Mouse (Mus musculus): ENCODE results near the gene Polr2m. TPM values are rescaled to one million over a fixed set of nuclear protein-coding genes. Genes with fewer than 3 reads are reported as not detected.
A peak's percentile ranks its signal among the peaks of the same experiment; 100 is the strongest.

Gene Polr2m
- polyA plus RNA-seq, 1 experiment from 2014 or later = 422 TPM

DNA sequence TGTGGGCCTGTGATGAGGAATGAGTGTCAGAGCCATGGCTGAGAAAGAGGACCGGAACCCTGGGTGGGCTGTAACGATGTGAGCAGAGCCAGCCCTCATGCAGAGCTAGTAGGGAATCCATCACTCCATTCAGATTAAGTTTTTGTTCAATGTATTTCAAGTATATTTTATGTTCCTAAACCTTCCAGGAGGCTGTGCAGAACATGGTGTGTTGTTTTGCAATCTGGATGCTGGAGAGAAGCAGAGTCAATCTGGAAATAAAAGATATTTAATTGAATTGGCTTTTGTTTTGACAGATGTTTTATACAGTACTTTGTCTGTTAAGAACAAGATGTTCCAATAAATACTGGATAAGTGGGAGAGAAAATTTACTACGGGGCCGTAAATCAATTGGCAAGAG, 29.0 kb downstream of the Polr2m start:
- Histone ChIP-seq H3K27me3 (ENCODE audit: control insufficient read depth, insufficient read depth, low read length) (no peaks in the 10 kb centered on the region), H3K4me3 (ENCODE audit: low read depth, low read length) (no peak overlapping the region), H3K4me2 (ENCODE audit: low read depth) (no peak overlapping the region), H3K9ac (ENCODE audit: low read length) (no peak overlapping the region), H3K27ac (ENCODE audit: low read depth, low read length) (no peak overlapping the region), H3K4me1 (ENCODE audit: control insufficient read depth, insufficient read depth, low read length) (no peaks in the 10 kb centered on the region), H3K9me3 (ENCODE audit: control insufficient read depth, low read length) (no peaks in the 10 kb centered on the region), H3K36me3 (ENCODE audit: control insufficient read depth, insufficient read depth, low read length) (no peaks in the 10 kb centered on the region)
- WGBS = 71% methylated on average over 4 of the region's 4 CpGs
- ATAC-seq (ENCODE audit: insufficient read depth, low FRiP score, low TSS enrichment) = no peak
- no peak for DNase-seq (ENCODE audit: low spot score)

DNA sequence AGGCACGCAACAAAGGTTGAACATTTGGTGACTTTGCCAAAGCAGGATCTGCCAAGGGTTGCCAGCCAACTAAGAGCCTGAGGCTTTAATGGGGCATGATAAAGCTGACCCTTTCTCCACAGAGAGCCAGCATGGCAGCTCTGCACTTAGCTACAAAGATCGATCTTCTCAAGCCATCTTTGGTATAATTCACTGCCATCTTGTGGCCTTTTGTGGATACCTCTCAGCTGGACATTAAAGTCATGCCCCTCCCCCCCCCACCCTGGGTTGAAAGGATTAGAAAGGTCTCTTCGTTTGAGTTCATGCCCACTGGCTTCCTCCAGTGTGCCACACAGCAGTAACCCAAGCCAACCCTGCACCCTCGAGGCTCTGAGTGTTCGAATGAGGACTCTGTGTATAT, 31.8 kb downstream of the Polr2m start:
- Histone ChIP-seq H3K36me3 (ENCODE audit: control insufficient read depth, insufficient read depth, low read length) (no peaks in the 10 kb centered on the region), H3K9me3 (ENCODE audit: control insufficient read depth, low read length) (no peaks in the 10 kb centered on the region), H3K9ac (ENCODE audit: low read length) (no peak overlapping the region), H3K27ac (ENCODE audit: low read depth, low read length) (no peak overlapping the region), H3K4me3 (ENCODE audit: low read depth, low read length) (no peak overlapping the region), H3K27me3 (ENCODE audit: control insufficient read depth, insufficient read depth, low read length) (no peaks in the 10 kb centered on the region), H3K4me1 (ENCODE audit: control insufficient read depth, insufficient read depth, low read length) (peaks cover 2% of the 10 kb centered on the region; the same call in 1 of the 2 replicates), H3K4me2 (ENCODE audit: low read depth) (no peak overlapping the region)
- WGBS = 73% methylated on average over 5 of the region's 5 CpGs
- no peak for DNase-seq (ENCODE audit: low spot score)
- ATAC-seq (ENCODE audit: insufficient read depth, low FRiP score, low TSS enrichment) = no peak

DNA sequence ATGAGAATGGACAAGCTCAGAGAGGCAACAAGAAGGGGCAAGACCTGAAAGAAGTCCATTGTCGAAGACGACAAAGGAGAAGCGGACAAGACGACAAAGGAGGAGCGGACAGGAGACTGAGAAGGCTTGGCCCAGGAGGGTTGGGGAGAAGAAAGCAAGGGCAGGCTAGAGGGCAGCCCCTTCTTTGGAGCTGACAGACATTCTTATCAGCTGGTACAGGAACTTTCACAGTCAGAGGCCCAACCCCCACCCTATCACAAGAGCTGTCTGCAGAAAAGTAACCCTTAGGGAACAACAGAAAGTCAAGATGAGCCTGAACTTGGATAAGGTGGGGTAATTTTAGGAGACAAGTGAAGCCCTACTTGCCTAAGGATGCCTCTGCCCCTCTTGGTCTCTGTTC, 32.4 kb downstream of the Polr2m start:
- Histone ChIP-seq H3K9me3 (ENCODE audit: control insufficient read depth, low read length) (no peaks in the 10 kb centered on the region), H3K27ac (ENCODE audit: low read depth, low read length) (no peak overlapping the region), H3K4me1 (ENCODE audit: control insufficient read depth, insufficient read depth, low read length) (peaks cover 2% of the 10 kb centered on the region; the same call in 1 of the 2 replicates), H3K4me3 (ENCODE audit: low read depth, low read length) (no peak overlapping the region), H3K4me2 (ENCODE audit: low read depth) (no peak overlapping the region), H3K36me3 (ENCODE audit: control insufficient read depth, insufficient read depth, low read length) (no peaks in the 10 kb centered on the region), H3K27me3 (ENCODE audit: control insufficient read depth, insufficient read depth, low read length) (no peaks in the 10 kb centered on the region), H3K9ac (ENCODE audit: low read length) (no peak overlapping the region)
- no peak for DNase-seq (ENCODE audit: low spot score)
- ATAC-seq (ENCODE audit: insufficient read depth, low FRiP score, low TSS enrichment) = no peak
- WGBS = 70% methylated on average over 5 of the region's 5 CpGs

DNA sequence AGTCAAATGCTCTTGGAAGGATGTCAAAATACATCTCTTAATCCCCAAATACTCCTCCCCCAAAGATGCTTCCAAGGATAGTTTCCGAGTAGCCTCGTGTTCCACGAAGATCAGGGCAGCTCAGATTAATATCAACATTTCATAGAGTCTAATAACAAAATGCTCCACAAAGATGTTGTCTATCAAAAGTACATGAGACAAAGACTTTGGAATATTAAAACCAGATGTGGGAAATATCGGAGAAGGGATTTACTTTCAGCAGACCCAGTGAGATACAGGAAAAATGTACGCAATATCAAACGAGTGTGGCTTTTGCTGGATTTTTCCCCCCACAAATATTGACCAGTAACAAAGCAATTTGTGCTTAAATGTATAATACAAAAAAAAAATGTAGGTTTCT, 35.1 kb downstream of the Polr2m start:
- Histone ChIP-seq H3K4me2 (ENCODE audit: low read depth) (no peak overlapping the region), H3K4me3 (ENCODE audit: low read depth, low read length) (no peak overlapping the region), H3K27ac (ENCODE audit: low read depth, low read length) (no peak overlapping the region), H3K9me3 (ENCODE audit: control insufficient read depth, low read length) (no peaks in the 10 kb centered on the region), H3K27me3 (ENCODE audit: control insufficient read depth, insufficient read depth, low read length) (no peaks in the 10 kb centered on the region), H3K36me3 (ENCODE audit: control insufficient read depth, insufficient read depth, low read length) (no peaks in the 10 kb centered on the region), H3K9ac (ENCODE audit: low read length) (no peak overlapping the region), H3K4me1 (ENCODE audit: control insufficient read depth, insufficient read depth, low read length) (peaks cover 2% of the 10 kb centered on the region; the same call in 1 of the 2 replicates)
- WGBS = 84% methylated on average over 6 of the region's 6 CpGs
- DNase-seq (ENCODE audit: low spot score) (no peak), ATAC-seq (ENCODE audit: insufficient read depth, low FRiP score, low TSS enrichment) (no peak)

DNA sequence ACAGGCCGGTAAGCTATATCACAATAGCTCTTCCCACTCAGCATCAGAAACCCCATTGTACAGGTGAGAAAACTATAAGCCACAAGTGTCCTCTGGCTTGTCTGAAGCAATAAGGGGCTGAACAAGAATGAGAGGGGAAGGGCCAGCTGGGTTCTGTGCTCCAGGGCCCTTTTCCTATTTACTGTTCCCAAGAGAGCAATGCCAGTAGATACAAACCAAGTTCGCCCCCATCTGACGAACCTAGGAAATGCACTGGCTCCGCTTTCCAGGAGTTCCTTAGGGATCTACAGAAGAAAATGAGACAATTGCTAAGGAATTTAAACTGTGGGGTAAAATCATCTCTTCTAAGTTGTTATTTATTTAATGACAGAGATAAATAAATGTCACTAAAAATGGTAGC, 38.2 kb downstream of the Polr2m start:
- no peaks in the 10 kb centered on the region for H3K36me3 ChIP-seq (ENCODE audit: control insufficient read depth, insufficient read depth, low read length)
- H3K4me3 ChIP-seq (ENCODE audit: low read depth, low read length) = no peak overlapping the region
- H3K27ac ChIP-seq (ENCODE audit: low read depth, low read length) = no peak overlapping the region
- peaks cover 2% of the 10 kb centered on the region; the same call in 1 of the 2 replicates for H3K4me1 ChIP-seq (ENCODE audit: control insufficient read depth, insufficient read depth, low read length)
- DNase-seq (ENCODE audit: low spot score) (peak; percentile 75), ATAC-seq (ENCODE audit: insufficient read depth, low FRiP score, low TSS enrichment) (no peak)
- no peaks in the 10 kb centered on the region for H3K9me3 ChIP-seq (ENCODE audit: control insufficient read depth, low read length)
- H3K27me3 ChIP-seq (ENCODE audit: control insufficient read depth, insufficient read depth, low read length) = no peaks in the 10 kb centered on the region
- 31% methylated on average over 4 of the region's 4 CpGs for WGBS
- no peak overlapping the region for H3K9ac ChIP-seq (ENCODE audit: low read length)
- H3K4me2 ChIP-seq (ENCODE audit: low read depth) = no peak overlapping the region

DNA sequence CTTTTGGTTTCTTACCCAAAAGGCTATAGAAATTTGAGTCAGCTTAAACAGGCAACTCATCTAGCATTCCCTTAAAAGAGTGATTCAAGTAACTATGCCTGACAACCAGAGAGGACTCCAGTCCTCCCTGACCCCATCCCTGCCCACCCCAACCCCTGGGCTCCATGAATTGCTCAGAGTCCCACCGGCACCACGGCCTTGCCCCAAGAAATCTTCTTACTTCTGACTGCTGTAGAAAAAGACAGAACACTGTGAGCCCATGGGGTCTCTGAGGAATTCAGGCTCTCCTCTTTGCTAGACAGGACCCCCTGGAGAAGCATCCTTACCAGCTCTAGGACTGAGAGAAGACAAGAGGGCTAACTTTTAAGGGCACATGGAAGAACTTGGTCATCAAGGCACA, 40.4 kb downstream of the Polr2m start:
- Histone ChIP-seq H3K27me3 (ENCODE audit: control insufficient read depth, insufficient read depth, low read length) (no peaks in the 10 kb centered on the region), H3K9me3 (ENCODE audit: control insufficient read depth, low read length) (no peaks in the 10 kb centered on the region), H3K9ac (ENCODE audit: low read length) (no peak overlapping the region), H3K4me1 (ENCODE audit: control insufficient read depth, insufficient read depth, low read length) (no peaks in the 10 kb centered on the region), H3K4me3 (ENCODE audit: low read depth, low read length) (no peak overlapping the region), H3K4me2 (ENCODE audit: low read depth) (no peak overlapping the region), H3K36me3 (ENCODE audit: control insufficient read depth, insufficient read depth, low read length) (no peaks in the 10 kb centered on the region), H3K27ac (ENCODE audit: low read depth, low read length) (no peak overlapping the region)
- DNase-seq (ENCODE audit: low spot score) (no peak), ATAC-seq (ENCODE audit: insufficient read depth, low FRiP score, low TSS enrichment) (no peak)
- 88% methylated on average over 2 of the region's 2 CpGs for WGBS

DNA sequence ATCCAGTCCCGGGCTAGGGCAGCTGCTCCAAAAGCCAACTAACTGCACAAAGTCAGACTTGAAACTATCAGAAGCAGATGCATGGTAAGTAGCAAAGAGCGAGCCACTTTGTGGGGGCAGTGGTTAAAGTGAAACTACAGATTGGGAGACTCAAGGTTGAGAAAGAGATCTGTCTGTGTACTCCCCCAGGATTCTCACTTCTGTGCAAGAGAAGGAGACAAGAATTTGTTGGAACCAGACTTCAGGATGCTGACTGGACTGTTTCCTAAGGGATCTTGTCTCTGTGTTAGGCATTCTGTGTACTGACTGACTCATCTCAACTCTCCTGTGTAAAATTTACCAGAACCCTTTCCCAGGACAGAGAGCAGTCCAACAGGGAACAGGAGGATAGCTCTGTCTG, 47.6 kb downstream of the Polr2m start:
- Histone ChIP-seq H3K36me3 (ENCODE audit: control insufficient read depth, insufficient read depth, low read length) (no peaks in the 10 kb centered on the region), H3K4me1 (ENCODE audit: control insufficient read depth, insufficient read depth, low read length) (no peaks in the 10 kb centered on the region), H3K4me2 (ENCODE audit: low read depth) (no peak overlapping the region), H3K9ac (ENCODE audit: low read length) (no peak overlapping the region), H3K27ac (ENCODE audit: low read depth, low read length) (no peak overlapping the region), H3K4me3 (ENCODE audit: low read depth, low read length) (no peak overlapping the region), H3K9me3 (ENCODE audit: control insufficient read depth, low read length) (no peaks in the 10 kb centered on the region), H3K27me3 (ENCODE audit: control insufficient read depth, insufficient read depth, low read length) (no peaks in the 10 kb centered on the region)
- 87% methylated on average over 2 of the region's 2 CpGs for WGBS
- DNase-seq (ENCODE audit: low spot score) (no peak), ATAC-seq (ENCODE audit: insufficient read depth, low FRiP score, low TSS enrichment) (no peak)

Other genes with a start within 250 kb of the Polr2m start
- gene Myzap, start 106.4 kb upstream of the Polr2m start, polyA plus RNA-seq (2014; fragmentation: Nextera tagmentation; extraction: Ambion mirVana) = 6.5 and 7.4 TPM in 2 replicates

Data from neural tube, embryonic 11.5 days (tissue).